Mouse (Mus musculus): ENCODE data around the gene Abhd16a.

GRCm38 (mm10) chr17:35063466-35063865 lies 25.6 kb upstream of the Abhd16a start:
- TF ChIP-seq GATA1 (IDR thresholded peaks at IDR 0.05; ENCODE audit: borderline replicate concordance, low read length) = no peak
- TF ChIP-seq FLI1 (IDR thresholded peaks at IDR 0.05; ENCODE audit: low read length) = no peak
